Mouse (Mus musculus) liver, adult 2 months (tissue): Measurements from ENCODE around the gene Matn1. TPM values are rescaled to one million over a fixed set of nuclear protein-coding genes. Genes with fewer than 3 reads are reported as not detected.
A peak's percentile ranks its signal among the peaks of the same experiment; 100 is the strongest.

Experiments
- DNase-seq: peaks from one replicate; pipeline ENCODE4 v3.0.0-alpha.2; 2011; ENCODE audit warnings: low read depth, low spot score; ENCODE audit errors: extremely low read depth
- H3K27ac ChIP-seq: fragments of 200-500 bp; replicated peaks from 2 replicates; pipeline ENCODE4 v1.5.1; 2012; ENCODE audit warnings: low read depth, mild to moderate bottlenecking, control low read depth, inconsistent platforms, low read length; ENCODE audit not compliant: insufficient read depth
- H3K27me3 ChIP-seq: fragments of 200-500 bp; 2 replicates; pipeline ENCODE4 v1.6.1; 2012; ENCODE audit warnings: mild to moderate bottlenecking, moderate library complexity, low read length, inconsistent platforms; ENCODE audit not compliant: control insufficient read depth, insufficient read depth
- H3K36me3 ChIP-seq: fragments of 200-500 bp; 2 replicates; pipeline ENCODE4 v1.6.1; 2012; ENCODE audit warnings: low read length, inconsistent platforms; ENCODE audit not compliant: control insufficient read depth, insufficient read depth
- H3K4me1 ChIP-seq: fragments of 200-500 bp; 2 replicates; pipeline ENCODE4 v1.6.1; 2011; ENCODE audit warnings: low read length; ENCODE audit not compliant: control insufficient read depth, insufficient read depth
- H3K4me3 ChIP-seq: fragments of 200-500 bp; 2 replicates; pipeline ENCODE4 v1.5.1; 2011; ENCODE audit warnings: low read depth, mild to moderate bottlenecking, control low read depth, low read length, moderate library complexity; ENCODE audit not compliant: insufficient read depth
- H3K79me2 ChIP-seq: fragments of 200-500 bp; 2 replicates; pipeline ENCODE4 v1.6.1; 2012; ENCODE audit warnings: inconsistent platforms, mild to moderate bottlenecking, low read length, moderate library complexity; ENCODE audit not compliant: control insufficient read depth, insufficient read depth
- H3K9ac ChIP-seq: fragments of 200-500 bp; 2 replicates; pipeline ENCODE4 v1.6.1; 2012; ENCODE audit warnings: low read depth, mild to moderate bottlenecking, control low read depth, inconsistent platforms, low read length
- CTCF ChIP-seq: fragments of 200-500 bp; IDR thresholded peaks from 2 replicates; pipeline ENCODE4 v1.5.1; 2011; ENCODE audit warnings: low read depth, low read length, control low read depth
- POLR2A ChIP-seq: fragments of 200-500 bp; IDR thresholded peaks from 2 replicates; pipeline ENCODE4 v1.6.1; 2011; ENCODE audit warnings: low read length, control low read depth; ENCODE audit not compliant: insufficient read depth; ENCODE audit errors: extremely low read depth
- WGBS: fragments of 180-500 bp; shearing (Covaris S2); methylation state at CpG from one replicate; pipeline ENCODE4 v1.1.7; 2018; 5-methylcytosine and 5-hydroxymethylcytosine counted together
- polyA plus RNA-seq: library from polyadenylated mRNA; depleted of rRNA; stranded (reverse); fragments of >200 nt; gene quantifications from 2 replicates; pipeline ENCODE4 v1.2.3, GENCODE M21; 2012
- total RNA-seq: library from RNA; depleted of rRNA; stranded (reverse); fragments of >200 nt; gene quantifications from 2 replicates; pipeline ENCODE4 v1.2.3, GENCODE M21; 2014

Gene Matn1
- total and polyA plus RNA-seq, 2 experiments = not detected

- Histone ChIP-seq H3K4me3 (no peak overlapping the region), H3K27me3 (no peaks in the 10 kb centered on the region), H3K79me2 (no peaks in the 10 kb centered on the region), H3K9ac (no peak overlapping the region), H3K4me1 (no peaks in the 10 kb centered on the region), H3K27ac (no peak overlapping the region), H3K36me3 (no peaks in the 10 kb centered on the region)
- 86% methylated on average over 12 of the region's 12 CpGs for WGBS
- DNase-seq = no peak
- TF ChIP-seq POLR2A (no peak), CTCF (no peak)
These were observed 16.4 kb upstream of the Matn1 start for GRCm38 (mm10) chr4:130927821-130928220.

- Histone ChIP-seq H3K9ac (no peak overlapping the region), H3K36me3 (no peaks in the 10 kb centered on the region), H3K27ac (no peak overlapping the region), H3K4me3 (no peak overlapping the region), H3K4me1 (no peaks in the 10 kb centered on the region), H3K79me2 (no peaks in the 10 kb centered on the region), H3K27me3 (no peaks in the 10 kb centered on the region)
- TF ChIP-seq CTCF (no peak), POLR2A (no peak)
- no peak for DNase-seq
- 59% methylated on average over 14 of the region's 14 CpGs for WGBS
These were observed 1.5 kb upstream of the Matn1 start for GRCm38 (mm10) chr4:130942644-130943043.

GRCm38 (mm10) chr4:130944779-130945178 lies 594 bp downstream of the Matn1 start:
- no peak for DNase-seq
- no peaks in the 10 kb centered on the region for H3K4me1 ChIP-seq
- no peak overlapping the region for H3K9ac ChIP-seq
- TF ChIP-seq CTCF = no peak
- no peak for TF ChIP-seq POLR2A
- no peaks in the 10 kb centered on the region for H3K36me3 ChIP-seq
- 72% methylated on average over 7 of the region's 7 CpGs for WGBS
- H3K27ac ChIP-seq = no peak overlapping the region
- no peak overlapping the region for H3K4me3 ChIP-seq
- H3K79me2 ChIP-seq = no peaks in the 10 kb centered on the region
- no peaks in the 10 kb centered on the region for H3K27me3 ChIP-seq

GRCm38 (mm10) chr4:130947094-130947647 lies 3.0 kb downstream of the Matn1 start:
- 23% methylated on average over 13 of the region's 13 CpGs for WGBS
- H3K27me3 ChIP-seq = no peaks in the 10 kb centered on the region
- H3K27ac ChIP-seq = no peak overlapping the region
- H3K4me1 ChIP-seq = no peaks in the 10 kb centered on the region
- H3K79me2 ChIP-seq = no peaks in the 10 kb centered on the region
- no peak overlapping the region for H3K4me3 ChIP-seq
- TF ChIP-seq CTCF (peak; percentile 52), POLR2A (no peak)
- H3K36me3 ChIP-seq = no peaks in the 10 kb centered on the region
- DNase-seq = no peak
- H3K9ac ChIP-seq = no peak overlapping the region

- no peak for DNase-seq
- Histone ChIP-seq H3K9ac (no peak overlapping the region), H3K36me3 (no peaks in the 10 kb centered on the region), H3K79me2 (no peaks in the 10 kb centered on the region), H3K4me3 (no peak overlapping the region), H3K27me3 (no peaks in the 10 kb centered on the region), H3K27ac (no peak overlapping the region), H3K4me1 (no peaks in the 10 kb centered on the region)
- WGBS = 81% methylated on average over 35 of the region's 35 CpGs
- TF ChIP-seq POLR2A (no peak), CTCF (no peak)
These were observed 5.7 kb downstream of the Matn1 start for GRCm38 (mm10) chr4:130949821-130950384.

GRCm38 (mm10) chr4:130952531-130952930 lies 8.3 kb downstream of the Matn1 start:
- Histone ChIP-seq H3K27me3 (no peaks in the 10 kb centered on the region), H3K36me3 (no peaks in the 10 kb centered on the region), H3K4me1 (no peaks in the 10 kb centered on the region), H3K4me3 (no peak overlapping the region), H3K27ac (no peak overlapping the region), H3K9ac (no peak overlapping the region), H3K79me2 (no peaks in the 10 kb centered on the region)
- peak; percentile 28; the same call in 1 of the 2 replicates for TF ChIP-seq CTCF
- TF ChIP-seq POLR2A = no peak
- WGBS = 24% methylated on average over 17 of the region's 17 CpGs
- DNase-seq = no peak
